Mouse (Mus musculus): ENCODE results near the gene Gm11938.
"Not testable (repeated sequence)": the region's sequence is repeated elsewhere in the genome, so short reads cannot be mapped to it uniquely, and the experiment has no call there.

DNA sequence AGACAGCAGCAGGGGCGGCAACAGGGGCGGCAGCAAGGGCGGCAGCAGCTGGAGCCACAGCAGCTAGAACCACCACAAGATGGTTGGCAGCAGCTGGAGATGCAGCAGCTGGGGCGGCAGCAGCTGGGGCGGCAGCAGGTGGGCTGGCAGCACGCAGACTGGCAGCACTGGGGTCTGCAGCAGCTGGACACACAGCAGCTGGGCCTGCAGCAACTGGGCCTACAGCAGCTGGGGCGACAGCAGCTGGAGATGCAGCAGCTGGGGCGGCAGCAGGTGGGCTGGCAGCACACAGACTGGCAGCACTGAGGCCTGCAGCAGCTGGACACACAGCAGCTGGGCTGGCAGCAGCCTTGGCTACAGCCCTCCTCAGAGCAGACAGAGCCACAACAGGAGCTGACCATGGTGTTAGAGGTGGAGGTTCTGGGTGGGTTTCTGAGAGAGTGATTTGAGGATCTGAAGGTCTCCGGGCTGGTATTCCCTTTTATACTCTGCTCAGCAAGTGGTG lies 40.6 kb upstream of the Gm11938 start, which contains the start of gene Krtap4-7:
- TF ChIP-seq CTCF, POLR2A (IDR thresholded peaks at IDR 0.05; ENCODE audit: insufficient read depth, low read depth, low read length): not testable (repeated sequence)

Data from olfactory bulb, adult 2 months (tissue).